8 mouse cellular contexts compared by ENCODE assay signal in genomic region chr8:111769764-111770428, GRCm38 (mm10). TPM values are rescaled to one million over a fixed set of nuclear protein-coding genes. Genes with fewer than 3 reads are reported as not detected.
DNase-seq lines count a peak whose midpoint lies in the region; ATAC-seq and TF ChIP-seq lines count a peak whose summit lies in the region.

No protein-coding gene starts in this region.

- DNase-seq in lung, embryonic 14.5 days: peak; percentile 55
- no peak for DNase-seq in lung, adult 2 months
- peak; percentile 45 to 47 for DNase-seq in heart, postnatal 36 days
- DNase-seq in layer of hippocampus, adult 9-11 months: peak; percentile 33
- DNase-seq in midbrain, embryonic 14.5 days: peak; percentile 65
- DNase-seq in urinary bladder, postnatal 14 days (ENCODE audit: low spot score): no peak
- DNase-seq in urinary bladder, adult 18-20 months (ENCODE audit: low spot score in 2 of 2): no peak

- H3K36me3 ChIP-seq in lung, embryonic 14.5 days (ENCODE audit: insufficient read depth): peaks cover 56% of the 10 kb centered on the region
- H3K36me3 ChIP-seq in forebrain, embryonic 13.5 days (ENCODE audit: poor library complexity, severe bottlenecking): peaks cover 43% of the 10 kb centered on the region
- H3K36me3 ChIP-seq in midbrain, embryonic 14.5 days (ENCODE audit: control insufficient read depth, insufficient read depth, low read length): peaks cover 22% of the 10 kb centered on the region

- no peak for TF ChIP-seq POLR2A in lung, adult 2 months (IDR thresholded peaks at IDR 0.05; ENCODE audit: borderline replicate concordance, extremely low read depth, low read depth, low read length)

- H3K27ac ChIP-seq in lung, embryonic 14.5 days (ENCODE audit: low read depth): peak overlapping the region; percentile 43; the same call in 1 of the 2 replicates
- H3K27ac ChIP-seq in forebrain, embryonic 13.5 days: peak overlapping the region; percentile 86
- peak overlapping the region; percentile 84 for H3K27ac ChIP-seq in midbrain, embryonic 14.5 days (replicated peaks; ENCODE audit: low read depth, low read length)

- H3K9me3 ChIP-seq in lung, embryonic 14.5 days (ENCODE audit: low read depth, low read length): no peaks in the 10 kb centered on the region
- no peaks in the 10 kb centered on the region for H3K9me3 ChIP-seq in forebrain, embryonic 13.5 days (replicated peaks)
- no peaks in the 10 kb centered on the region for H3K9me3 ChIP-seq in midbrain, embryonic 14.5 days (ENCODE audit: control insufficient read depth, low read length)

- no peak for TF ChIP-seq CTCF in lung, embryonic 14.5 days (IDR thresholded peaks at IDR 0.05; ENCODE audit: low read depth)
- no peak for TF ChIP-seq CTCF in lung, adult 2 months (IDR thresholded peaks at IDR 0.05; ENCODE audit: insufficient read depth, low read length)

- peak; percentile 52; the same call in 1 of the 2 replicates for ATAC-seq in lung, embryonic 14.5 days (ENCODE audit: insufficient read depth)
- peak; percentile 77 for ATAC-seq in forebrain, embryonic 13.5 days
- ATAC-seq in midbrain, embryonic 14.5 days (ENCODE audit: low FRiP score, low TSS enrichment): 0 out of 2 replicates have a peak, but pooled peaks have one; percentile 24

- H3K4me1 ChIP-seq in lung, embryonic 14.5 days (ENCODE audit: insufficient read depth): no peaks in the 10 kb centered on the region
- H3K4me1 ChIP-seq in lung, adult 2 months (ENCODE audit: control insufficient read depth, insufficient read depth, low read length): no peaks in the 10 kb centered on the region
- H3K4me1 ChIP-seq in forebrain, embryonic 13.5 days: peaks cover 31% of the 10 kb centered on the region
- peaks cover 11% of the 10 kb centered on the region for H3K4me1 ChIP-seq in midbrain, embryonic 14.5 days (ENCODE audit: control insufficient read depth, insufficient read depth, low read length)

- H3K9ac ChIP-seq in lung, embryonic 14.5 days: no peak overlapping the region
- H3K9ac ChIP-seq in forebrain, embryonic 13.5 days: peak overlapping the region; percentile 43; the same call in 1 of the 2 replicates
- peak overlapping the region; percentile 7; the same call in 1 of the 2 replicates for H3K9ac ChIP-seq in midbrain, embryonic 14.5 days (replicated peaks; ENCODE audit: low read length)

- H3K27me3 ChIP-seq in lung, embryonic 14.5 days (ENCODE audit: insufficient read depth, low read length): no peaks in the 10 kb centered on the region
- H3K27me3 ChIP-seq in forebrain, embryonic 13.5 days: no peaks in the 10 kb centered on the region
- H3K27me3 ChIP-seq in midbrain, embryonic 14.5 days (ENCODE audit: control insufficient read depth, insufficient read depth, low read length): no peaks in the 10 kb centered on the region

- no peak overlapping the region for H3K4me2 ChIP-seq in lung, embryonic 14.5 days
- no peak overlapping the region for H3K4me2 ChIP-seq in forebrain, embryonic 13.5 days
- H3K4me2 ChIP-seq in midbrain, embryonic 14.5 days (ENCODE audit: low read length): no peak overlapping the region

- intact Hi-C loops in heart, postnatal 36 days (cut with DNase I): loop anchor here (5.0 kb wide), 1 partner anchor 93 kb away; no protein-coding TSS in a partner anchor

- H3K4me3 ChIP-seq in lung, embryonic 14.5 days (ENCODE audit: low read depth, low read length): no peak overlapping the region
- H3K4me3 ChIP-seq in lung, adult 2 months (replicated peaks; ENCODE audit: extremely low read depth, low read depth, low read length): no peak overlapping the region
- no peak overlapping the region for H3K4me3 ChIP-seq in forebrain, embryonic 13.5 days
- no peak overlapping the region for H3K4me3 ChIP-seq in midbrain, embryonic 14.5 days (replicated peaks; ENCODE audit: low read depth, low read length)

- 51% methylated on average over 12 of the region's 12 CpGs for WGBS in lung, embryonic 14.5 days
- 73% methylated on average over 12 of the region's 12 CpGs for WGBS in lung, adult 2 months
- WGBS in forebrain, embryonic 13.5 days: 32% methylated on average over 12 of the region's 12 CpGs
- WGBS in midbrain, embryonic 14.5 days: 34% methylated on average over 12 of the region's 12 CpGs

RNA-seq across cellular contexts. Expression of gene Bcar1, which starts 26.3 kb away (rescaled TPM):
- polyA plus RNA-seq in lung, embryonic 14.5 days (2014; fragmentation: Nextera tagmentation; extraction: Ambion mirVana): 54.5 and 56.3 TPM in 2 replicates
- polyA plus RNA-seq in lung, adult 2 months (2012; rRNA removed): 81.4 and 87.7 TPM in 2 replicates
- 49.9 and 50.0 TPM in 2 replicates for polyA plus RNA-seq in forebrain, embryonic 13.5 days (2015; fragmentation: Nextera tagmentation; extraction: Ambion mirVana)
- total RNA-seq in heart, postnatal 36 days (2021): 10 to 100 TPM; 18.8 to 19.1 TPM
- polyA plus RNA-seq in midbrain, embryonic 14.5 days (2014; fragmentation: Nextera tagmentation; extraction: Ambion mirVana): 43.7 and 52.7 TPM in 2 replicates

Comparison
In these comparisons a context has a peak if more than half of its experiments do, and no peak if none do; other contexts are left out.
1. DNase-seq: peak in lung, embryonic 14.5 days (single experiment), heart, postnatal 36 days (2 of 2), layer of hippocampus, adult 9-11 months (single experiment) and midbrain, embryonic 14.5 days (single experiment); none in lung, adult 2 months (single experiment), urinary bladder, postnatal 14 days (single experiment) and urinary bladder, adult 18-20 months (0 of 2).
2. ATAC-seq: peak in every context shown above with its lines; median percentile 77 in forebrain, embryonic 13.5 days; 52 in lung, embryonic 14.5 days; 24 in midbrain, embryonic 14.5 days.
3. Peak in every context shown above with its lines, with median percentiles within 50 percentile points of each other: H3K27ac ChIP-seq.